Mouse (Mus musculus) MEL (cell line): ENCODE results near the gene Hacd2. TPM values are rescaled to one million over a fixed set of nuclear protein-coding genes. Genes with fewer than 3 reads are reported as not detected.

Experiments
- DNase-seq: peaks from one replicate; pipeline ENCODE4 v3.0.0; 2011; ENCODE audit warnings: low read depth, low spot score
- H3K27ac ChIP-seq: 2 replicates; pipeline ENCODE4 v1.5.1; 2012; ENCODE audit warnings: low read depth, mild to moderate bottlenecking, control low read depth, low read length, moderate library complexity; ENCODE audit not compliant: control insufficient read depth
- H3K27me3 ChIP-seq, 2 experiments: fragments of 150-350 bp in 1 of 2; sonication (generic) in 1 of 2; 2 replicates each; pipeline ENCODE4 v1.6.1; 2012; ENCODE audit warnings: low read length in 2 of 2, mild to moderate bottlenecking in 2 of 2, improper control_type of control experiment in 1 of 2, moderate library complexity in 1 of 2; ENCODE audit not compliant: insufficient read depth in 2 of 2, control insufficient read depth in 1 of 2
- H3K36me3 ChIP-seq, 2 experiments: 2 replicates each; pipeline ENCODE4 v1.6.1; 2012 to 2014; ENCODE audit warnings: low read length in 2 of 2, improper control_type of control experiment in 1 of 2, inconsistent platforms in 1 of 2, mild to moderate bottlenecking in 1 of 2; ENCODE audit not compliant: insufficient read depth in 2 of 2, control insufficient read depth in 1 of 2
- H3K4me1 ChIP-seq, 2 experiments: fragments of 150-350 bp in 1 of 2; sonication (generic) in 1 of 2; 2 replicates each; pipeline ENCODE4 v1.6.1; 2012; ENCODE audit warnings: low read length in 2 of 2, improper control_type of control experiment in 1 of 2, mild to moderate bottlenecking in 1 of 2; ENCODE audit not compliant: insufficient read depth in 2 of 2, control insufficient read depth in 1 of 2
- H3K4me3 ChIP-seq, 2 experiments: fragments of 150-350 bp in 1 of 2; sonication (generic) in 1 of 2; 2 replicates each; pipeline ENCODE4 v1.5.1; 2012; ENCODE audit warnings: low read depth in 2 of 2, low read length in 2 of 2, mild to moderate bottlenecking in 2 of 2, moderate library complexity in 2 of 2, control low read depth in 1 of 2, improper control_type of control experiment in 1 of 2; ENCODE audit not compliant: control insufficient read depth in 1 of 2, insufficient read depth in 1 of 2
- H3K79me2 ChIP-seq: 2 replicates; pipeline ENCODE4 v1.6.1; 2012; ENCODE audit warnings: mild to moderate bottlenecking, low read length, moderate library complexity; ENCODE audit not compliant: control insufficient read depth, poor library complexity, insufficient read depth
- H3K9ac ChIP-seq: 2 replicates; pipeline ENCODE4 v1.6.1; 2012; ENCODE audit warnings: low read depth, mild to moderate bottlenecking, control low read depth, low read length, moderate library complexity; ENCODE audit not compliant: control insufficient read depth, poor library complexity, severe bottlenecking
- H3K9me3 ChIP-seq: fragments of 150-350 bp; sonication (generic); replicated peaks from 2 replicates; pipeline ENCODE4 v1.6.1; 2012; ENCODE audit warnings: mild to moderate bottlenecking, low read length, improper control_type of control experiment, moderate library complexity; ENCODE audit not compliant: insufficient read depth
- BHLHE40 ChIP-seq: IDR thresholded peaks from 2 replicates; pipeline ENCODE4 v1.6.1; 2012; ENCODE audit warnings: low read depth, mild to moderate bottlenecking, inconsistent platforms, low read length, improper control_type of control experiment, borderline replicate concordance
- CHD2 ChIP-seq: IDR thresholded peaks from 2 replicates; pipeline ENCODE4 v1.6.1; 2011; ENCODE audit warnings: low read length, improper control_type of control experiment
- CTCF ChIP-seq, 3 experiments: IDR thresholded peaks in 2 of 3; conservative IDR thresholded peaks in 1 of 3; 2 replicates each; pipeline ENCODE4 v1.5.1; 2011 to 2012; ENCODE audit warnings: low read length in 3 of 3, low read depth in 2 of 3, mild to moderate bottlenecking in 2 of 3, improper control_type of control experiment in 1 of 3, inconsistent platforms in 1 of 3, mixed read lengths in 1 of 3, moderate library complexity in 1 of 3; ENCODE audit not compliant: control insufficient read depth in 1 of 3, insufficient read depth in 1 of 3, poor library complexity in 1 of 3, severe bottlenecking in 1 of 3
- ELF1 ChIP-seq: IDR thresholded peaks from 2 replicates; pipeline ENCODE4 v1.6.1; 2014; ENCODE audit warnings: low read depth, mild to moderate bottlenecking, inconsistent platforms, low read length, improper control_type of control experiment, moderate library complexity
- EP300 ChIP-seq, 2 experiments: IDR thresholded peaks; 2 replicates each; pipeline ENCODE4 v1.6.1; 2011; ENCODE audit warnings: improper control_type of control experiment in 2 of 2, low read length in 2 of 2, low read depth in 1 of 2, mild to moderate bottlenecking in 1 of 2
- ETS1 ChIP-seq: IDR thresholded peaks from 2 replicates; pipeline ENCODE4 v1.6.1; 2012; ENCODE audit warnings: low read depth, mild to moderate bottlenecking, inconsistent platforms, low read length, improper control_type of control experiment, moderate library complexity
- GATA1 ChIP-seq: IDR thresholded peaks from 2 replicates; pipeline ENCODE4 v1.6.1; 2011; ENCODE audit warnings: low read depth, low read length, improper control_type of control experiment
- JUND ChIP-seq: IDR thresholded peaks from 2 replicates; pipeline ENCODE4 v1.6.1; 2011; ENCODE audit warnings: low read depth, mild to moderate bottlenecking, improper control_type of control experiment, low read length
- KAT2A ChIP-seq: conservative IDR thresholded peaks from 2 replicates; pipeline ENCODE4 v1.6.1; 2012; ENCODE audit warnings: low read depth, low read length, improper control_type of control experiment, inconsistent platforms
- MAX ChIP-seq: IDR thresholded peaks from 2 replicates; pipeline ENCODE4 v1.6.1; 2011; ENCODE audit warnings: low read length, improper control_type of control experiment
- MAZ ChIP-seq: IDR thresholded peaks from 2 replicates; pipeline ENCODE4 v1.6.1; 2012; ENCODE audit warnings: low read depth, mild to moderate bottlenecking, inconsistent platforms, low read length, improper control_type of control experiment
- MEF2A ChIP-seq: IDR thresholded peaks from 2 replicates; pipeline ENCODE4 v1.6.1; 2014; ENCODE audit warnings: low read depth, mild to moderate bottlenecking, inconsistent platforms, low read length, improper control_type of control experiment; ENCODE audit not compliant: poor library complexity, insufficient replicate concordance, severe bottlenecking; ENCODE audit errors: extremely low read depth
- MXI1 ChIP-seq: IDR thresholded peaks from 2 replicates; pipeline ENCODE4 v1.6.1; 2011; ENCODE audit warnings: mild to moderate bottlenecking, low read depth, low read length, improper control_type of control experiment
- MYC ChIP-seq: IDR thresholded peaks from 2 replicates; pipeline ENCODE4 v1.6.1; 2011; ENCODE audit warnings: low read depth, mild to moderate bottlenecking, low read length, improper control_type of control experiment, moderate library complexity
- NELFE ChIP-seq: IDR thresholded peaks from 2 replicates; pipeline ENCODE4 v1.6.1; 2011; ENCODE audit warnings: low read depth, low read length, improper control_type of control experiment
- POLR2AphosphoS2 ChIP-seq: IDR thresholded peaks from 2 replicates; pipeline ENCODE4 v1.6.1; 2011; ENCODE audit warnings: low read length, improper control_type of control experiment
- RAD21 ChIP-seq: IDR thresholded peaks from 2 replicates; pipeline ENCODE4 v1.6.1; 2011; ENCODE audit warnings: mild to moderate bottlenecking, low read depth, low read length, improper control_type of control experiment
- SIN3A ChIP-seq: IDR thresholded peaks from 2 replicates; pipeline ENCODE4 v1.6.1; 2012; ENCODE audit warnings: low read length, improper control_type of control experiment, inconsistent platforms
- SMC3 ChIP-seq: IDR thresholded peaks from 2 replicates; pipeline ENCODE4 v1.6.1; 2011; ENCODE audit warnings: low read depth, low read length, improper control_type of control experiment
- TAL1 ChIP-seq: IDR thresholded peaks from 2 replicates; pipeline ENCODE4 v1.6.1; 2012; ENCODE audit warnings: mild to moderate bottlenecking, inconsistent platforms, low read length, moderate library complexity, mixed read lengths
- USF2 ChIP-seq, 2 experiments: IDR thresholded peaks; 2 replicates each; pipeline ENCODE4 v1.6.1; 2011 to 2012; ENCODE audit warnings: improper control_type of control experiment in 2 of 2, low read length in 2 of 2, borderline replicate concordance in 1 of 2, inconsistent platforms in 1 of 2, low read depth in 1 of 2, mild to moderate bottlenecking in 1 of 2; ENCODE audit not compliant: insufficient read depth in 1 of 2
- ZNF384 ChIP-seq: IDR thresholded peaks from 2 replicates; pipeline ENCODE4 v1.6.1; 2012; ENCODE audit warnings: low read depth, mild to moderate bottlenecking, inconsistent platforms, low read length, improper control_type of control experiment
- polyA plus RNA-seq, 2 experiments: library from polyadenylated mRNA; stranded (reverse) in 1 of 2; unstranded in 1 of 2; fragments of >175 nt in 1 of 2; fragments of >200 nt in 1 of 2; gene quantifications; 2 replicates each; pipeline versions ENCODE4 v1.2.1 to v1.2.4; 2012; ENCODE audit warnings: low replicate concordance in 2 of 2, low read depth in 1 of 2; ENCODE audit not compliant: insufficient read length in 2 of 2, insufficient read depth in 1 of 2, missing spikeins in 1 of 2
- total RNA-seq: library from RNA; depleted of rRNA; stranded (reverse); fragments of 300-350 nt; gene quantifications from 2 replicates; pipeline ENCODE4 v1.2.3, GENCODE M21; 2012

Gene Hacd2
- total and polyA plus RNA-seq, 3 experiments, result 16.9 to 40.3 TPM; not detected in 1

DNA sequence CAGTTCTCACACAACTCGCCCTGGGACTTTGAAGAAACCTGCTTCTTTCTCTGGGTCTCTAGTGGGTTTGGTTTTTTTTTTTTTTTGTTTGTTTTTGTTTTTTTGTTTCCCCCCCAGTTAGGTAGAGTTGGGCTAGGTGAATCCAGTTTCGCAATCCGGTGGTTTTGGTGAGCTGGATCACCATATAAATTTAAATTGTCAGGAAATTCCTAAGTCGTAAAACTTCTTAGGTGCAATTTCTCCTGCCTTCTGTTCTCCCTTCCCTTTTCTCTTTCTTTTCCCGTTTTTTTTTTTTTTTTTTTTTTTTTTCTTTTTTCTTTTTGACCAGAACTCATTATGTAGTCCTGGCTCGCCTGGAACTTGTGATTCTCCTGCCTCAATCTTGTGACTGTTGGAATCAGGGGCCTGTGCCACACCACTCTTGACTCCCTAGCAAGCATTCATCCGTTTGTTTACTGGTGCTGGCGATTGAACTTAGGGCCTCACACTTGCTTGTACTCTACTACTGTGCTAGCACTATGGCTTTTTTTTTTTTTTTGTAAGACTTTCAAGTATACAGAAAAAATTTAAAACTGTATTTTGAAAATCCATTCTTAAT is 1.0 kb downstream of the Hacd2 start:
- Histone ChIP-seq H3K4me1 (peaks cover 0 to 2% of the 10 kb centered on the region in 2 experiments; a peak in 1 of 4 replicates), H3K4me3 (peak overlapping the region; percentile 66 to 90), H3K27ac (peak overlapping the region; percentile 23; the same call in 1 of the 2 replicates), H3K9ac (peak overlapping the region; percentile 93), H3K36me3 (peaks cover 0 to 9% of the 10 kb centered on the region in 2 experiments; a peak in 2 of 4 replicates), H3K79me2 (peaks cover 9% of the 10 kb centered on the region), H3K9me3 (no peaks in the 10 kb centered on the region), H3K27me3 (no peaks in the 10 kb centered on the region)
- TF ChIP-seq MEF2A (no peak), ZNF384 (peak; percentile 23; the same call in 1 of the 2 replicates), RAD21 (no peak), MAZ (no peak), TAL1 (no peak), CHD2 (no peak)
- peak; percentile 42 for DNase-seq

DNA sequence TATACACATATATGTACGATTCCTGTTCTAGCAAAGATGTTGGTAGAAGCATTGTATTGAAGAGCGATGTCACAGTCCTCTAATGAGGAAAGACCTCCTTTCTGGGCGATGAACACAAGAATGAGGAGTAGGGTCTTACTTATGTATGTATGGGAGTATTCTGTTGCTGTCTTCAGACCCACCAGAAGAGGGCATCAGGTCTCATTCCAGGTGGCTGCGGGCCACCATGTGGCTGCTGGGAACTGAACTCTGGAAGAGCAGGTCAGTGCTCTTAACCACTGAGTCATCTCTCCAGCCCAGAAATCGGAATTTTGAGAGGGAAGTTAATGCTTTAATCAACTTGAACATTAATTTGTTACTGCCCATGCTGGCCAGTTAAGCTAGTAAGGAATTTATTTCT is 2.1 kb downstream of the Hacd2 start:
- Histone ChIP-seq H3K27ac (no peak overlapping the region), H3K79me2 (peaks cover 9% of the 10 kb centered on the region), H3K27me3 (no peaks in the 10 kb centered on the region), H3K36me3 (peaks cover 0 to 9% of the 10 kb centered on the region in 2 experiments; a peak in 2 of 4 replicates), H3K9me3 (no peaks in the 10 kb centered on the region), H3K4me1 (peaks cover 0 to 2% of the 10 kb centered on the region in 2 experiments; a peak in 1 of 4 replicates), H3K4me3 (no peak overlapping the region), H3K9ac (no peak overlapping the region)
- DNase-seq, result peak; percentile 72
- no peak for TF ChIP-seq SIN3A
- TF ChIP-seq CTCF (IDR thresholded peaks at IDR 0.05 in 2 of 3, conservative IDR thresholded peaks at IDR 0.05 in 1 of 3; ENCODE audit: control insufficient read depth in 1 of 3, insufficient read depth in 1 of 3, low read depth in 2 of 3, low read length in 3 of 3, poor library complexity in 1 of 3, severe bottlenecking in 1 of 3), result peak; percentile 52 to 53 (median 53)
- TF ChIP-seq MAX, result no peak
- no peak for TF ChIP-seq NELFE
- TF ChIP-seq USF2 (IDR thresholded peaks at IDR 0.05; ENCODE audit: borderline replicate concordance in 1 of 2, insufficient read depth in 1 of 2, low read depth in 1 of 2, low read length in 2 of 2), result no peak
- TF ChIP-seq SMC3, result peak; percentile 18; the same call in 1 of the 2 replicates
- TF ChIP-seq KAT2A, result no peak
- TF ChIP-seq MYC, result peak; percentile 71; the same call in 1 of the 2 replicates
- no peak for TF ChIP-seq CHD2

DNA sequence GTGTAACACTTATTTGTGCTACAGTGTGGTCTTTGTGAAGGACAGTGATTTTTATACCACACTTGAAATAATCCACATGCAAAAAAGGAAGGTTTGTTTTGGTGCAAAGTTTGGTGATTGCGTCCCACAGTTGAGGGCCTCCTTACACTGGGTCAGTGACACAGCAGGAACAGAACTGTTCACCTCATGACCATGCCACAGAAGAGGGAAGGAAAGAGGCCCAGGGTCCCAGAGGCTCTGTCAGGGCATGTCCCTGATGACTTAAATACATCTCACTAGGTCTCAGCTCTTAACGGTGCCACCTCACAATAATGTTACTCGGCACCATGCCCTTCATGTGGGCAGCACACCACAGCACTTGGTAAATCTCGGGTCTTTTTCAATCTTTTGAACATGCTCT is 3.1 kb downstream of the Hacd2 start:
- Histone ChIP-seq H3K27ac (no peak overlapping the region), H3K4me3 (no peak overlapping the region), H3K79me2 (peaks cover 9% of the 10 kb centered on the region), H3K36me3 (peaks cover 2 to 9% of the 10 kb centered on the region in 2 experiments; a peak in 3 of 4 replicates), H3K9ac (no peak overlapping the region), H3K4me1 (peaks cover 0 to 2% of the 10 kb centered on the region in 2 experiments; a peak in 1 of 4 replicates), H3K9me3 (no peaks in the 10 kb centered on the region), H3K27me3 (no peaks in the 10 kb centered on the region)
- TF ChIP-seq MEF2A (no peak), JUND (no peak), EP300 (IDR thresholded peaks at IDR 0.05; ENCODE audit: low read depth in 1 of 2, low read length in 2 of 2) (no peak), MXI1 (no peak), RAD21 (no peak), GATA1 (no peak), CTCF (IDR thresholded peaks at IDR 0.05 in 2 of 3, conservative IDR thresholded peaks at IDR 0.05 in 1 of 3; ENCODE audit: control insufficient read depth in 1 of 3, insufficient read depth in 1 of 3, low read depth in 2 of 3, low read length in 3 of 3, poor library complexity in 1 of 3, severe bottlenecking in 1 of 3) (no peak), BHLHE40 (no peak), ETS1 (no peak), ELF1 (no peak), MAX (no peak), POLR2AphosphoS2 (no peak)
- DNase-seq, result no peak
